Mouse (Mus musculus) kidney, embryonic 16.5 days (tissue): Measurements from ENCODE around the gene Suds3. TPM values are rescaled to one million over a fixed set of nuclear protein-coding genes. Genes with fewer than 3 reads are reported as not detected.

Experiments used
- ATAC-seq: fragments of 200-750 bp; cut with Nextera tagmentation; 2 replicates; pipeline ENCODE4 v1.8.0; 2017; ENCODE audit warnings: moderate TSS enrichment; ENCODE audit not compliant: low FRiP score, low TSS enrichment
- H3K27ac ChIP-seq: fragments of 300-500 bp; sonication (generic); 2 replicates; pipeline ENCODE4 v1.5.1; 2014; ENCODE audit warnings: low read length
- H3K27me3 ChIP-seq: fragments of 300-500 bp; sonication (generic); 2 replicates; pipeline ENCODE4 v1.6.1; 2014; ENCODE audit warnings: low read length, control low read depth, mixed read lengths; ENCODE audit not compliant: insufficient read depth
- H3K36me3 ChIP-seq: fragments of 300-500 bp; sonication (generic); 2 replicates; pipeline ENCODE4 v1.6.1; 2014; ENCODE audit warnings: low read length, control low read depth, mixed read lengths; ENCODE audit not compliant: insufficient read depth
- H3K4me1 ChIP-seq: fragments of 300-500 bp; sonication (generic); 2 replicates; pipeline ENCODE4 v1.6.1; 2014; ENCODE audit warnings: low read length, control low read depth, mixed read lengths; ENCODE audit not compliant: insufficient read depth
- H3K4me2 ChIP-seq: fragments of 300-500 bp; sonication (generic); replicated peaks from 2 replicates; pipeline ENCODE4 v1.6.1; 2014; ENCODE audit warnings: low read depth, low read length
- H3K4me3 ChIP-seq: fragments of 300-500 bp; sonication (generic); 2 replicates; pipeline ENCODE4 v1.5.1; 2014; ENCODE audit warnings: mild to moderate bottlenecking, low read length
- H3K9ac ChIP-seq: fragments of 300-500 bp; sonication (generic); replicated peaks from 2 replicates; pipeline ENCODE4 v1.6.1; 2014; ENCODE audit warnings: low read length
- H3K9me3 ChIP-seq: fragments of 300-500 bp; sonication (generic); 2 replicates; pipeline ENCODE4 v1.6.1; 2016; ENCODE audit warnings: low read length, control low read depth
- WGBS: fragments of 180-500 bp; shearing (Covaris S2); extraction: QIAGEN DNeasy Blood & Tissue Kit; methylation state at CpG from one replicate; pipeline ENCODE4 v1.1.7; 2014; 5-methylcytosine and 5-hydroxymethylcytosine counted together
- polyA plus RNA-seq: library from polyadenylated mRNA; unstranded; fragments of >200 nt; fragmentation: Nextera tagmentation; extraction: Ambion mirVana; gene quantifications from 2 replicates; pipeline ENCODE4 v1.2.1, GENCODE M21; 2015

Gene Suds3
- polyA plus RNA-seq, 1 experiment from 2014 or later = 73.7 TPM

GRCm38 (mm10) chr5:117068808-117069497, 47.0 kb downstream of the Suds3 start:
- Histone ChIP-seq H3K9me3 (peaks cover 3% of the 10 kb centered on the region; the same call in 1 of the 2 replicates), H3K36me3 (no peaks in the 10 kb centered on the region), H3K27ac (no peak overlapping the region), H3K4me2 (peak overlapping the region; percentile 37), H3K27me3 (no peaks in the 10 kb centered on the region), H3K4me3 (no peak overlapping the region), H3K9ac (no peak overlapping the region), H3K4me1 (no peaks in the 10 kb centered on the region)
- 18% methylated on average over 19 of the region's 19 CpGs for WGBS
- ATAC-seq = no peak

- Histone ChIP-seq H3K27ac (no peak overlapping the region), H3K27me3 (no peaks in the 10 kb centered on the region), H3K4me3 (no peak overlapping the region), H3K4me1 (no peaks in the 10 kb centered on the region), H3K9me3 (peaks cover 3% of the 10 kb centered on the region; the same call in 1 of the 2 replicates), H3K36me3 (no peaks in the 10 kb centered on the region), H3K9ac (no peak overlapping the region), H3K4me2 (no peak overlapping the region)
- ATAC-seq = no peak
- WGBS = 76% methylated on average over 13 of the region's 13 CpGs
Measured at GRCm38 (mm10) chr5:117068181-117068580, 47.7 kb downstream of the Suds3 start.

- Histone ChIP-seq H3K9ac (no peak overlapping the region), H3K4me1 (no peaks in the 10 kb centered on the region), H3K27ac (no peak overlapping the region), H3K4me2 (no peak overlapping the region), H3K27me3 (no peaks in the 10 kb centered on the region), H3K36me3 (no peaks in the 10 kb centered on the region), H3K9me3 (no peaks in the 10 kb centered on the region; the same call in 1 of the 2 replicates), H3K4me3 (no peak overlapping the region)
- ATAC-seq = no peak
- WGBS = 34% methylated on average over 2 of the region's 2 CpGs
Measured at GRCm38 (mm10) chr5:117061251-117061650, 54.7 kb downstream of the Suds3 start.

GRCm38 (mm10) chr5:117060484-117061130, 55.3 kb downstream of the Suds3 start:
- no peak overlapping the region for H3K4me2 ChIP-seq
- H3K27ac ChIP-seq = no peak overlapping the region
- WGBS = 81% methylated on average over 18 of the region's 18 CpGs
- H3K36me3 ChIP-seq = no peaks in the 10 kb centered on the region
- H3K9me3 ChIP-seq = no peaks in the 10 kb centered on the region; the same call in 1 of the 2 replicates
- H3K4me1 ChIP-seq = no peaks in the 10 kb centered on the region
- H3K9ac ChIP-seq = no peak overlapping the region
- no peak overlapping the region for H3K4me3 ChIP-seq
- H3K27me3 ChIP-seq = no peaks in the 10 kb centered on the region
- ATAC-seq = no peak

GRCm38 (mm10) chr5:117049940-117050339, 66.0 kb downstream of the Suds3 start:
- H3K4me1 ChIP-seq = no peaks in the 10 kb centered on the region
- WGBS = 63% methylated on average over 7 of the region's 7 CpGs
- no peak overlapping the region for H3K4me2 ChIP-seq
- no peak overlapping the region for H3K9ac ChIP-seq
- no peak overlapping the region for H3K27ac ChIP-seq
- no peak overlapping the region for H3K4me3 ChIP-seq
- no peak for ATAC-seq
- no peaks in the 10 kb centered on the region for H3K9me3 ChIP-seq
- no peaks in the 10 kb centered on the region for H3K36me3 ChIP-seq
- H3K27me3 ChIP-seq = no peaks in the 10 kb centered on the region

GRCm38 (mm10) chr5:117045101-117045500, 70.8 kb downstream of the Suds3 start:
- Histone ChIP-seq H3K27ac (no peak overlapping the region), H3K4me1 (no peaks in the 10 kb centered on the region), H3K9me3 (no peaks in the 10 kb centered on the region), H3K9ac (no peak overlapping the region), H3K27me3 (no peaks in the 10 kb centered on the region), H3K4me2 (no peak overlapping the region), H3K4me3 (no peak overlapping the region), H3K36me3 (no peaks in the 10 kb centered on the region)
- WGBS = 59% methylated on average over 10 of the region's 10 CpGs
- no peak for ATAC-seq

- H3K4me2 ChIP-seq = no peak overlapping the region
- no peaks in the 10 kb centered on the region for H3K4me1 ChIP-seq
- no peaks in the 10 kb centered on the region for H3K36me3 ChIP-seq
- no peaks in the 10 kb centered on the region for H3K9me3 ChIP-seq
- no peak overlapping the region for H3K4me3 ChIP-seq
- ATAC-seq = no peak
- 70% methylated on average over 11 of the region's 11 CpGs for WGBS
- no peaks in the 10 kb centered on the region for H3K27me3 ChIP-seq
- H3K9ac ChIP-seq = no peak overlapping the region
- no peak overlapping the region for H3K27ac ChIP-seq
Measured at GRCm38 (mm10) chr5:117042661-117043060, 73.3 kb downstream of the Suds3 start.

Other genes starting within 250 kb of the Suds3 start
- 18.8 and 20.1 TPM in 2 replicates for gene Taok3, start 4.0 kb upstream of the Suds3 start, polyA plus RNA-seq
- 841 and 885 TPM in 2 replicates for gene Pebp1, start 171.5 kb upstream of the Suds3 start, polyA plus RNA-seq
- 14.6 and 17.1 TPM in 2 replicates for gene Vsig10, start 203.0 kb upstream of the Suds3 start, polyA plus RNA-seq
- 45.7 and 69.7 TPM in 2 replicates for gene Wsb2, start 241.2 kb upstream of the Suds3 start, polyA plus RNA-seq